Mouse (Mus musculus): ENCODE measurements around the gene Ccdc62. TPM values are rescaled to one million over a fixed set of nuclear protein-coding genes. Genes with fewer than 3 reads are reported as not detected.

The Ccdc62 gene
- total RNA-seq, 2 experiments from 2014 or later: 2.9 to 4.1 TPM

- Histone ChIP-seq H3K27ac (no peak overlapping the region), H3K4me3 (no peak overlapping the region)
- TF ChIP-seq CTCF (IDR thresholded peaks at IDR 0.05): no peak
- DNase-seq (ENCODE audit: extremely low spot score in 1 of 2, low spot score in 2 of 2): no peak
- intact Hi-C loops (cut with DNase I): no loop called here
These were observed 52.4 kb downstream of the Ccdc62 start for GRCm38 (mm10) chr5:123982838-123983237.

- no peak overlapping the region for H3K4me3 ChIP-seq
- peak; percentile 1; the same call in 1 of the 2 replicates for TF ChIP-seq CTCF (IDR thresholded peaks at IDR 0.05)
- intact Hi-C loops (cut with DNase I): no loop called here
- DNase-seq (ENCODE audit: extremely low spot score in 1 of 2, low spot score in 2 of 2): no peak
- H3K27ac ChIP-seq: peak overlapping the region; percentile 50; the same call in 1 of the 2 replicates
These were observed 55.0 kb downstream of the Ccdc62 start for GRCm38 (mm10) chr5:123985434-123985833.

- intact Hi-C loops (cut with DNase I): no loop called here
- no peak for TF ChIP-seq CTCF (IDR thresholded peaks at IDR 0.05)
- Histone ChIP-seq H3K27ac (no peak overlapping the region), H3K4me3 (no peak overlapping the region)
- DNase-seq (ENCODE audit: extremely low spot score in 1 of 2, low spot score in 2 of 2): no peak
These were observed 56.4 kb downstream of the Ccdc62 start for GRCm38 (mm10) chr5:123986925-123987324.

- Histone ChIP-seq H3K27ac (no peak overlapping the region), H3K4me3 (no peak overlapping the region)
- TF ChIP-seq CTCF (IDR thresholded peaks at IDR 0.05): no peak
- no peak for DNase-seq (ENCODE audit: extremely low spot score in 1 of 2, low spot score in 2 of 2)
- intact Hi-C loops (cut with DNase I): no loop called here
These were observed 57.0 kb downstream of the Ccdc62 start for GRCm38 (mm10) chr5:123987511-123987910.

- H3K27ac ChIP-seq: no peak overlapping the region
- intact Hi-C loops (cut with DNase I): no loop called here
- no peak overlapping the region for H3K4me3 ChIP-seq
- no peak for TF ChIP-seq CTCF (IDR thresholded peaks at IDR 0.05)
- no peak for DNase-seq (ENCODE audit: extremely low spot score in 1 of 2, low spot score in 2 of 2)
These were observed 59.7 kb downstream of the Ccdc62 start for GRCm38 (mm10) chr5:123989941-123990885.

GRCm38 (mm10) chr5:123991321-123991720 lies 60.8 kb downstream of the Ccdc62 start:
- H3K4me3 ChIP-seq: no peak overlapping the region
- TF ChIP-seq CTCF (IDR thresholded peaks at IDR 0.05): no peak
- intact Hi-C loops (cut with DNase I): no loop called here
- peak overlapping the region; percentile 74 for H3K27ac ChIP-seq
- DNase-seq (ENCODE audit: extremely low spot score in 1 of 2, low spot score in 2 of 2): no peak

GRCm38 (mm10) chr5:123992193-123992637 lies 61.7 kb downstream of the Ccdc62 start:
- intact Hi-C loops (cut with DNase I): loop anchor here (1.0 kb wide), 1 partner anchor 45 kb away; no protein-coding TSS in a partner anchor
- TF ChIP-seq CTCF (IDR thresholded peaks at IDR 0.05): no peak
- DNase-seq (ENCODE audit: extremely low spot score in 1 of 2, low spot score in 2 of 2): peak in 1 of 2 experiments; percentile 53
- Histone ChIP-seq H3K27ac (peak overlapping the region; percentile 74), H3K4me3 (no peak overlapping the region)

GRCm38 (mm10) chr5:123992794-123993193 lies 62.3 kb downstream of the Ccdc62 start:
- TF ChIP-seq CTCF (IDR thresholded peaks at IDR 0.05): peak; percentile 95
- peak overlapping the region; percentile 69 for H3K27ac ChIP-seq
- no peak overlapping the region for H3K4me3 ChIP-seq
- DNase-seq (ENCODE audit: extremely low spot score in 1 of 2, low spot score in 2 of 2): peak; percentile 80 to 88
- intact Hi-C loops (cut with DNase I): loop anchor here (1.0 kb wide), 1 partner anchor 45 kb away; no protein-coding TSS in a partner anchor

GRCm38 (mm10) chr5:123993263-123994036 lies 63.0 kb downstream of the Ccdc62 start:
- intact Hi-C loops (cut with DNase I): no loop called here
- no peak overlapping the region for H3K27ac ChIP-seq
- peak; percentile 57 to 74 for DNase-seq (ENCODE audit: extremely low spot score in 1 of 2, low spot score in 2 of 2)
- no peak for TF ChIP-seq CTCF (IDR thresholded peaks at IDR 0.05)
- H3K4me3 ChIP-seq: no peak overlapping the region

- TF ChIP-seq CTCF (IDR thresholded peaks at IDR 0.05): no peak
- no peak overlapping the region for H3K27ac ChIP-seq
- no peak for DNase-seq (ENCODE audit: extremely low spot score in 1 of 2, low spot score in 2 of 2)
- H3K4me3 ChIP-seq: no peak overlapping the region
- intact Hi-C loops (cut with DNase I): no loop called here
These were observed 64.0 kb downstream of the Ccdc62 start for GRCm38 (mm10) chr5:123994468-123994867.

GRCm38 (mm10) chr5:123995388-123995787 lies 64.9 kb downstream of the Ccdc62 start:
- intact Hi-C loops (cut with DNase I): loop anchor here (5.0 kb wide), 1 partner anchor 168 kb away; no protein-coding TSS in a partner anchor
- Histone ChIP-seq H3K27ac (no peak overlapping the region), H3K4me3 (no peak overlapping the region)
- TF ChIP-seq CTCF (IDR thresholded peaks at IDR 0.05): no peak
- no peak for DNase-seq (ENCODE audit: extremely low spot score in 1 of 2, low spot score in 2 of 2)

- peak in 1 of 2 experiments; percentile 54 for DNase-seq (ENCODE audit: extremely low spot score in 1 of 2, low spot score in 2 of 2)
- H3K27ac ChIP-seq: no peak overlapping the region
- H3K4me3 ChIP-seq: no peak overlapping the region
- peak; percentile 64 for TF ChIP-seq CTCF (IDR thresholded peaks at IDR 0.05)
- intact Hi-C loops (cut with DNase I): loop anchor here (5.0 kb wide), 1 partner anchor 169 kb away; no protein-coding TSS in a partner anchor
These were observed 65.7 kb downstream of the Ccdc62 start for GRCm38 (mm10) chr5:123996194-123996593.
